Mouse (Mus musculus) CD8-positive naive resting alpha-beta T cell, adult 57 days (primary cell): ENCODE measurements around the gene Gart. TPM values are rescaled to one million over a fixed set of nuclear protein-coding genes. Genes with fewer than 3 reads are reported as not detected.

Experiments used
- total RNA-seq: library from RNA; stranded (reverse); gene quantifications from one replicate; pipeline ENCODE4 v1.2.4, GENCODE M21; 2023

Gart gene
- total RNA-seq: 102 TPM

DNA sequence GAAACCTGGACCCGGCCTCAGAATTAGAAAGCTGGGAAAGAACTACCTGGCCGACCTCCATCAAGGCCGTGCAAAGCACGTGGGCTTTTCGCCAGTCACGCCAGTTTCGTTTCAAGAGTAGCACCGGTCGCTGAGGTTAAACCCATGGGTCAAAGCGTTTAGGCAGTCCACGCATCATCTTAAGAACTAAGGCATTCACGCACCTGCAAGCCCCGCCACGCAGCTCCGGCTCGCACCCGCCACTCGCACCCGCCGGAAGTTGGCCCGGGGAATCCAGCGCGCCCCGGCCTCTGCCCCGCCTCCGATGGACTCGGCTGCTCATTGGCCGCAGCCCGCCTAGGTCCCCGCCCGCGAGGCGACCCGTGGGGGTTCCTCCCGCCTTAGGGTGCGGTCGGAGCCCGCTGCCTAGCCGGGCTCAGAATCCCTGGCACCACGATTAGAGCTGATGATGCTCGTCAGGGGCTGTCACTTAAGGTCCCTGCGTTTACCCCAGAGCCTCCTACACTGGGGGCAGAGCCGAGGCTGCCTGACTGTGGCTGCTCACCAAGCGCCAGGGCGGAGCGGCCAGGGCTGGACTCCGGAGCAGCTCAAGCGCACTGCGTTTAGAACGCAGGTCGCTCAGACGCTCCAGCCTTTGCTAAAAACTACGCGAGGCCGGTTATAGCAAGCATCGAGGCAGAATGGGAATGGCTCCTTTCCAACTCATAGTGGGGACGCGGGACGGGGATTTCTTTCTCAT, at the start of gene Gart:
Gene Gart, minus strand, starts transcription at position 272 of the 739 bp plus-strand sequence.

DNA sequence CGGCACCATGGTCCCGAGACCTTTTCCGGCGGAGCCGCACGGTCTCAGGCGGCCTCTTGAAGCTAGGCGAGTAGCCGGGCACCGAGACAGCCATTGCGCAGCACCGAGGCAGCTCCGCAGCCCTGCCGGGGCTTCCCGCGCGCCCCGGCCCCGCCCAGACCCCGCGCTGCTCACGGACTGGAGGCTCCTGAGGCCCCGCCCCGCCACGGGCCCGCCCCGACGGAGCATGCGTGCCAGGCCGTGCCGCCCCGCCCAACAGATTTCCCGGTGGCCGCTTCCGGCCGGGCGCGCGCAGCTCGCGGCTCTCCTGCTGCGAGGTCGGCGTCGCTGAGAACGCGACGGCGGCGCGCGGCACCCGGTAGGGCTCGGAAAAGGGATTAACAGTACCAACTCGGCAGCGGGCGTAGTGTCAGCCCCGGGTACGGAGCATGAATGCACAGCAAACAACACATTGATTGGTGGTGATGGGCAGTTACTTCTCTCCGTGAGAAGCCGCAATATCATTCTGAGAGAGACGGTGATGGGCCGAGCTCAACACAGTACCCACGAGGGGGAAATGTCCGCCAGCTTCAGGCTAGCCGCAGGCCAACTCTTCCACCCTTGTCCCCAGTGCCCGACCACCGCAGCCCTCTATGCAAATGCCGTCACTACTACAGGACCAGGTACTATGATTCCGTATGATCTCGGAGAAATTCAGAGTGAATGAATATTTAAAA, 42.0 kb upstream of the Gart start, which contains the start of gene Donson:
Gene Donson, minus strand, starts transcription at position 152 of the 716 bp plus-strand sequence.

DNA sequence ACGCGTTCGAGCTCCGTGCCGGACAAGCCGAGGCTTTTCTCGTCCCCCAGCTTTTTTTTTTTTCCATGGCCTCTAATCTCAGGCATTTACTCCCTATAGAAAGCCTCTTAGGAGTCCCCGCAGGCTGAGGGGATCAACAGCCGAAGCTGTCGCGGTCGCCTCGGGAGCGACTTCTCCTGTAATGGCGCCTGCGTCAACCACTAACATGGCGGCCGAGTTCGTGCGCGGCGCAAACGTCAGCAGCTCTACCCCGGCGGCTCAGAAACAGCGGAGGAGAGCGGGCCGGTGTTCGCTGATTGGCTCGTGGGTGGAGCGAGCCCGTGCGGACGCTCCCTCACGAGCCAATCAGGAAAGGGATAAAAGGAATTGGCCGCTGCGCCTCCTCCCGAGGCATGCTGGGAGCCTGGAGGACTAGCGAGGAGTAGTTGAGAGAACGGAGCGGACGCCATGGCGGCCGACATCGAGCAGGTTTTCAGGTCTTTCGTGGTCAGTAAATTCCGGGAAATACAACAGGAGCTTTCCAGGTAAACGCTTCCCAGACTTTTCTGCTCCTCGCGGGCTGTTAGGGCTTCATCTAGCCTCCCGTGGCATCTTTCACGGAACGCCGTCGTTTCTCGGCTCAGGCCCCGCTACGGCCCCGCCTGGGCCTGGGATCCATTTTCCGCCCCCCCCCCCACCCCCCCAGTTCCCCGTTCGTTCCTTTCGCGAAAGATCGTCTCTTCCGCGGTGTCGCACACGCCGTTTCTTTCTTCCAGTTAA, 888 bp upstream of the Gart start, which contains the start of gene Son:
Gene Son, plus strand, starts transcription at position 46 of the 759 bp plus-strand sequence.

DNA sequence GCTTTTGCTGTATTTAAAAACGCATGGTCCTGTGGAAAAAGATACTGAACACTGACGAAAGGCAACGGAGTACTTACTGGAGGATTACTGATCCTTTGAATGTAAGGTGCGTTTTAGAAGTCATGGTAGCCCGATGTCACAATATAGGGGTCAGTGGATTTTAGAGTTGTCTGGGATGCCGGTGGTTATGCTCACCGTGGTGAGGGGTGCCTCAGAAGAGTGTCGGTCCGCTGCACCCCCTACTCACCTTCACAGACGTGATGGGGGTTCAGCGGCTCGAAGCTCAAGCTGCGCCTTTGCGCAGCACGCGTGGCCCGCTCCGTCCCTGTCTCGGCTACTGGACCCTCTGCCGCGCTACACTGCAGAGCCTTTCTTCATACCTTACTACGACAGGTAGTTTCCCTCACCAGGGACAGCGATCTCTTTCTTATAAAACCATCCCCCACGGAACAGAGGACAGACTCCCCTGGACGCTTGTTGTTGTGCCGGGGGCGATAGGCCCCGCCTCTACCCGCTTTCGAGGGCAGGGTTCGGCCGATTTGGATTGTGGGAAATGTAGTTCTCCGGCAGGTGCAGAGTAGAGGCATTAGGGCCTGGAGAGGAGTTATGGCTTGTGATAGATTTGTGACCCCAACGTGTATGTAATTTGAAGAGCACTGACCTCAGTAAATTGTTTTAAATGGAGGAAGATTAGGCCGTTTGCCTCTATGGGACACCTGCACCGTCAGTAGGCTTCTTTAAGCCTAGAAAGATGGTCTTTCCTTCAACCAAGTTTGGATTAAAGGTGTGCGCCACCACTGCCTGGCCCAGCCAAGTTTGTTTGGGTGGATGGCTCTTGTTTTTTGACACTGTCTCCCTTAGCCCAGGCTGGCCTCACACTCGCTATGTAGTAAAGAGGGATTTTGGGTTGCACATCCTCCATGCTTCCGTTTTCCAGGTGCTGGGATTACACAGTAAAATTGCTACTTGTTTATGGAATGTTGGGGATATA, 27.9 kb downstream of the Gart start, which contains the start of gene Dnajc28:
Gene Dnajc28, minus strand, starts transcription at position 516 of the 991 bp plus-strand sequence.

DNA sequence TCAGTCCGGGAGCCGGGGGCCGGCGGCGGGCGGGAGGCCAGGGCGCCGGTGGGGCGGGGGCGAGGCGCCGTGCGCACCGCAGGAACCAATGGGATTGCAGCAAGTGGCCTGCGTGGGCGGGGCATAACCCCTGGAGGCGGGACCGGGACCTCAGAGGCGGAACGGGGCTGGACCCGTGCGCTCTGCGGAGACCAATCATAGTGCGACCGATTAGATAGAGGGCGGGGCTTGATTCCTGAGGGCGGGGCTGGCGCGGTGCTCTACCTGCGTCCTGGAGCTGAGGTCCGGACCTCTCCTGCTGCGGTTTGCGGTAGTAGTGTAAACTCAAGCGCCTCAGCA, 49.1 kb downstream of the Gart start, which contains the start of gene Tmem50b:
Gene Tmem50b, minus strand, starts transcription at position 129 of the 339 bp plus-strand sequence.

Other genes starting within 250 kb of the Gart start
- gene Il10rb, start 240.8 kb downstream of the Gart start, total RNA-seq: 61.6 TPM
- gene Ifnar1, start 161.7 kb downstream of the Gart start, total RNA-seq: 121 TPM
- gene Ifngr2, start 99.9 kb downstream of the Gart start, total RNA-seq: 107 TPM
- gene Tmem50b, start 49.2 kb downstream of the Gart start, total RNA-seq: 19.6 TPM
- gene Dnajc28, start 27.9 kb downstream of the Gart start, total RNA-seq: 0.98 TPM
- gene Son, start 554 bp upstream of the Gart start, total RNA-seq: 431 TPM
- gene Donson, start 41.8 kb upstream of the Gart start, total RNA-seq: 82.3 TPM
- 26.9 TPM for gene Cryzl1, start 82.0 kb upstream of the Gart start, total RNA-seq
- gene Itsn1, start 82.3 kb upstream of the Gart start, total RNA-seq: 6.3 TPM